Mouse (Mus musculus) G1E (cell line): ENCODE measurements around the gene Prdm16. TPM values are rescaled to one million over a fixed set of nuclear protein-coding genes. Genes with fewer than 3 reads are reported as not detected.

Source experiments
- ATAC-seq: 2 replicates; pipeline ENCODE4 v1.8.0; 2016; ENCODE audit warnings: mild to moderate bottlenecking; ENCODE audit not compliant: insufficient number of reproducible peaks, poor library complexity, low FRiP score, severe bottlenecking; ENCODE audit errors: extremely low read depth
- DNase-seq: peaks from one replicate; pipeline ENCODE4 v3.0.0; 2012; ENCODE audit warnings: low spot score
- H3K27me3 ChIP-seq: 2 replicates; pipeline ENCODE4 v1.6.1; 2012; ENCODE audit warnings: mild to moderate bottlenecking, low read length, inconsistent platforms; ENCODE audit not compliant: insufficient read depth
- H3K36me3 ChIP-seq: replicated peaks from 2 replicates; pipeline ENCODE3; 2012; ENCODE audit warnings: mild to moderate bottlenecking, inconsistent platforms
- H3K4me1 ChIP-seq: 2 replicates; pipeline ENCODE4 v1.6.1; 2012; ENCODE audit warnings: low read depth, low read length, inconsistent platforms, mixed read lengths; ENCODE audit not compliant: insufficient read depth
- H3K4me3 ChIP-seq: 2 replicates; pipeline ENCODE4 v1.5.1; 2012; ENCODE audit warnings: low read depth, mild to moderate bottlenecking, inconsistent platforms, low read length, moderate library complexity, mixed read lengths
- H3K9me3 ChIP-seq: replicated peaks from 2 replicates; pipeline ENCODE4 v1.6.1; 2012; ENCODE audit warnings: inconsistent platforms
- CTCF ChIP-seq: IDR thresholded peaks from 2 replicates; pipeline ENCODE4 v1.5.1; 2012; ENCODE audit warnings: low read depth, low read length, inconsistent platforms, mixed read lengths
- GATA1 ChIP-seq: IDR thresholded peaks from 2 replicates; pipeline ENCODE4 v1.6.1; 2012; ENCODE audit warnings: borderline replicate concordance, low read length, inconsistent platforms, mixed read lengths
- GATA2 ChIP-seq: IDR thresholded peaks from 2 replicates; pipeline ENCODE4 v1.6.1; 2012; ENCODE audit warnings: low read depth, low read length, inconsistent platforms, borderline replicate concordance
- POLR2AphosphoS5 ChIP-seq: IDR thresholded peaks from 2 replicates; pipeline ENCODE4 v1.6.1; 2012; ENCODE audit warnings: low read depth, low read length, inconsistent platforms; ENCODE audit not compliant: insufficient replicate concordance
- TAL1 ChIP-seq: conservative IDR thresholded peaks from 2 replicates; pipeline ENCODE4 v1.6.1; 2012; ENCODE audit warnings: low read depth, low read length, inconsistent platforms, mixed read lengths
- polyA plus RNA-seq: library from polyadenylated mRNA; stranded (reverse); fragments of >175 nt; gene quantifications from 2 replicates; pipeline ENCODE4 v1.2.3, GENCODE M21; 2012
- total RNA-seq, 2 experiments: library from RNA; stranded (forward) in 1 of 2; stranded (reverse) in 1 of 2; fragments of 200-1000 nt in 1 of 2; fragments of >200 nt in 1 of 2; fragmentation: Nextera tagmentation in 1 of 2; gene quantifications; 2 replicates each; pipeline ENCODE4 v1.2.3; 2014 to 2017

The Prdm16 gene
- total and polyA plus RNA-seq, 3 experiments = under 0.01 TPM; not detected in 2

GRCm38 (mm10) chr4:154394123-154394722, 242.4 kb downstream of the Prdm16 start:
- ATAC-seq = no peak
- Histone ChIP-seq H3K36me3 (no peaks in the 10 kb centered on the region), H3K4me3 (no peak overlapping the region; the same call in 1 of the 2 replicates), H3K9me3 (peaks cover 86% of the 10 kb centered on the region), H3K27me3 (no peaks in the 10 kb centered on the region), H3K4me1 (no peaks in the 10 kb centered on the region)
- TF ChIP-seq GATA2 (no peak), POLR2AphosphoS5 (no peak), GATA1 (no peak), CTCF (no peak), TAL1 (no peak)
- DNase-seq = no peak

DNA sequence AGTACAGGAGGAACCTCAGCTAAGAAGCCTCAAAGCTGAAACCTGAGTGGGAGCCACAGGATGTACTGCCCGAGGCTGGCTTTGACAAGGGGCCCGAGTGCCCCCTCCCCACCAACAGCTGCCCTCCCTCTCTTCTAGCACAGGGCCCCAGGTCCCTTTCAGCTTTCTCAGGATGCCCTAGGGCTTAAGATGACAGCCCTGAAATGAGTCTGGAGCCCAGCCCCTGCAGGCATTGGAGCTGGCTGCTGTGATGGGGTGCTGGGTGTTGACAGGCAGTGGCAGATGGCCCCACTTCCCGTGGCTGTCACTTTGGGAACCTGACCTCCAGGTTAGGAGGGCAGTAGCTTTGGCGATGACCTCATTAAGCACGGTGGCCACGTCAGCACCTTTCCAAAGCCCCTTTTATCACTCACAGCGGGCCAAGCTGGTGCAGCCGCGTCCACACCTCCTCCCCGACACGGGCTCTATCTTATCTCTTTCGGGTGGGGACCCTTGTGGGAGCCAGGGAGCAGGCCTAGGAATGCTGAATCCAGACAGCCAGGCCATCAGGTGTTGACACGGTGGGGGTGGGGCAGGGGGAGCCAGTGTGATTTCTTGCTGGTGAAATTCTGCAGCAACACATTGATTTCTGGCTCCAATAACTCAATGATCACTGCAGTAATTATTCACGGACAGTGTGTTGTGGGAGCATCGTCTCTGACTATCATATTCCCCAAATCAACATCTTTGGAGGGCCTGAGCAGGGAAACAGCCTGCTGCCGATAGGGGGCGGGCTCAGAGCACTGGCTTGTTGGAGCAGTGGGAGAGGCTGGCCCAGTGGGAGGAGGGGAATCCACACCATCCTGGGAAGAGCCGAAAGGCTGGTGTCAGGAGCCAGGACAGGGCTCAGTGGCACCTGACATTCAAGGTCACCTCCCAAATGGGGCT, 243.2 kb downstream of the Prdm16 start:
- ATAC-seq = no peak
- Histone ChIP-seq H3K27me3 (no peaks in the 10 kb centered on the region), H3K4me3 (peak overlapping the region; percentile 23; the same call in 1 of the 2 replicates), H3K4me1 (no peaks in the 10 kb centered on the region), H3K9me3 (peaks cover 89% of the 10 kb centered on the region), H3K36me3 (no peaks in the 10 kb centered on the region)
- no peak for TF ChIP-seq CTCF
- no peak for DNase-seq

- DNase-seq (no peak), ATAC-seq (no peak)
- H3K36me3 ChIP-seq = no peaks in the 10 kb centered on the region
- H3K9me3 ChIP-seq = peaks cover 95% of the 10 kb centered on the region
- no peaks in the 10 kb centered on the region for H3K4me1 ChIP-seq
- no peak overlapping the region for H3K4me3 ChIP-seq
- H3K27me3 ChIP-seq = no peaks in the 10 kb centered on the region
- TF ChIP-seq GATA1 = no peak
- no peak for TF ChIP-seq CTCF
- TF ChIP-seq TAL1 = no peak
- TF ChIP-seq GATA2 = no peak
Observed at GRCm38 (mm10) chr4:154392641-154393040, 244.0 kb downstream of the Prdm16 start.

GRCm38 (mm10) chr4:154390333-154391080, 246.2 kb downstream of the Prdm16 start:
- Histone ChIP-seq H3K4me3 (peak overlapping the region; percentile 20; the same call in 1 of the 2 replicates), H3K36me3 (no peaks in the 10 kb centered on the region), H3K4me1 (no peaks in the 10 kb centered on the region), H3K27me3 (no peaks in the 10 kb centered on the region), H3K9me3 (peaks cover 98% of the 10 kb centered on the region)
- DNase-seq = no peak
- no peak for ATAC-seq
- TF ChIP-seq GATA2 = no peak
- TF ChIP-seq POLR2AphosphoS5 = no peak
- TF ChIP-seq TAL1 = no peak
- no peak for TF ChIP-seq CTCF
- TF ChIP-seq GATA1 = no peak

GRCm38 (mm10) chr4:154389641-154390040, 247.0 kb downstream of the Prdm16 start:
- Histone ChIP-seq H3K4me1 (no peaks in the 10 kb centered on the region), H3K4me3 (no peak overlapping the region), H3K9me3 (peaks cover 98% of the 10 kb centered on the region), H3K36me3 (no peaks in the 10 kb centered on the region), H3K27me3 (no peaks in the 10 kb centered on the region)
- ATAC-seq = no peak
- no peak for TF ChIP-seq GATA1
- no peak for TF ChIP-seq POLR2AphosphoS5
- TF ChIP-seq CTCF = no peak
- no peak for TF ChIP-seq TAL1
- no peak for TF ChIP-seq GATA2
- no peak for DNase-seq

- peaks cover 98% of the 10 kb centered on the region for H3K9me3 ChIP-seq
- no peaks in the 10 kb centered on the region for H3K36me3 ChIP-seq
- no peak overlapping the region for H3K4me3 ChIP-seq
- DNase-seq (no peak), ATAC-seq (no peak)
- TF ChIP-seq POLR2AphosphoS5 (no peak), TAL1 (no peak), CTCF (no peak), GATA1 (no peak), GATA2 (no peak)
- H3K27me3 ChIP-seq = no peaks in the 10 kb centered on the region
- H3K4me1 ChIP-seq = no peaks in the 10 kb centered on the region
Observed at GRCm38 (mm10) chr4:154386810-154387209, 249.9 kb downstream of the Prdm16 start.
